Mouse (Mus musculus) c-Kit-negative CD71-positive TER-119-positive erythroid progenitor cells, embryonic 14.5 days (primary cell): ENCODE measurements around the gene Myh7.
"Not testable (repeated sequence)": the region's sequence is repeated elsewhere in the genome, so short reads cannot be mapped to it uniquely, and the experiment has no call there.

Experiments used
- DNase-seq: peaks from one replicate; pipeline ENCODE4 v3.0.0-alpha.2; 2013; ENCODE audit warnings: low read depth, low spot score

Gene Myh7

DNA sequence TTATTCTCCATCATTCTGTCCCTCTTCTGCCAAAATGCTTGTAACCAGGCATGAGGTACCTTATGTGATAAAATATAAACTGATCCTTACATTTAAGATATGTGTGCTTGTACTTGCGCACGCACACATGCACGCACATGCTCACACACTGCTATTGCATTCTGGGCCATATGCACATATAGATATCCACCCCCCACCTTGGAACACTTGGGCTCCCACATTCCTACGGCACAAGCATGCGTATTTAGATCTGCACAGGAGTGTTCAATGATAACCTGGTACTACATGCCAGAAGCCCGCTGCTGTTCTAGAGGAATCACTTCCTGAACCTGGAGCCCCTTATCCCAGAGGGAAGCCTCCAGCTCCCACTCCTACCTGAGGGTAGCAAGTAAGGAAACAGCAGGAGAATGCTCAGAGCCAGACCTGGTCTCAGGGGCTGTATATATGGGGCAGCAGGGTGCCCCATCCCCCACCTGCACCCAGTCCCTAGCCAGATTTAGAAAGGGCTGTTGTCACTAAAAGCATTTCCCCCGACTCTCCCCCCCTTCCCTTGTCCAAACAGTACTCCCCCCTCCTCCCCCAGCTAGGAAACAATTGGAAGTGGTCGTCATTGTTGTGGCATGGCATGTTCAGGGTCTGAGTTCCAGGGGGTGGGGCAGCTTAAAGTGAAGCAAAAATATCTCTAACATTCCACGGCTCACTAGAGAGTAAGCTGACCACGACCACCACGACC is at the start of gene Myh7:
Gene Myh7 (minus strand): TSS at position 491 of the 733 bp plus-strand sequence.
- DNase-seq = no peak

DNA sequence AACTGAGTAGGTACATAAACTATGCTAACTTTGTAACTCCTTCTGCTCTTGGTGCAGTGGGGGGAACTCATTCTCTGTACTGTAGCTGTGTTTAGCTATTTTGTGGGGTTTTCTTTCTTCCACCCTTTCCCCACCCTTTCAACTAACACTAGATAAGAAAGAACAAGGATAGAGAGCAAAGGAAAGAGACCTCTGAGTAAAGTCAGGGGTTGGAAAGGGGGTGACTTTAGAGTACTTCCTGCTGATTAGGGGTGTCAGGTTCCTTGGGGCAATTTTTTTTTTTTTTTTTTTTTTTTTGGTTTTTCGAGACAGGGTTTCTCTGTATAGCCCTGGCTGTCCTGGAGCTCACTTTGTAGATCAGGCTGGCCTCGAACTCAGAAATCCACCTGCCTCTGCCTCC is 49.3 kb upstream of the Myh7 start:
- DNase-seq = not testable (repeated sequence)

DNA sequence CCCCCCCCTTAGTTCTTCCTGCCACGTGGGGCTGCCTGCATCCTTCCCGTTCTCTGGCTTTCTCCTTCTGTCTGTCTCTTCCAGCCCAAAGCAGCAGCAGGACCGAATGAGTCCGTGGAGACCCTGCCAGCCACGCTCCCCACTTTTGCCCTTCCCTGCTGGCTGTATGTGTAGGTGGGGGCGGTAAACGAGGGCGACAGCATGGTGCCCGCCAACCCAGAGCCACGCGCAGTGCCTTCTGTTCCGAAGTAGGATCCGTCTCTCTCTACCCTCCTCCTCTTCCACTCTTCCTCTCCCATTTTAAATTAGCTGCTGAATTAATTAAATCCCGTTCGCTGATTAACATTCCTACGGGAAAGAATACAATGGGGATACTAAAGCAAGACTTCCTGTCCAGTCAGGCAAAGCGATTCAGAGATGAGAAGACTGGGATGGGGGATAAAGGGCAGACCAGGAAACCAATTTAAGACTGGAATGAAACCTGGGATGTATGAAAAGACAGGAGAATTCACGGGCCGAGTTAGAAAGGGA is 38.3 kb upstream of the Myh7 start:
- DNase-seq = no peak

DNA sequence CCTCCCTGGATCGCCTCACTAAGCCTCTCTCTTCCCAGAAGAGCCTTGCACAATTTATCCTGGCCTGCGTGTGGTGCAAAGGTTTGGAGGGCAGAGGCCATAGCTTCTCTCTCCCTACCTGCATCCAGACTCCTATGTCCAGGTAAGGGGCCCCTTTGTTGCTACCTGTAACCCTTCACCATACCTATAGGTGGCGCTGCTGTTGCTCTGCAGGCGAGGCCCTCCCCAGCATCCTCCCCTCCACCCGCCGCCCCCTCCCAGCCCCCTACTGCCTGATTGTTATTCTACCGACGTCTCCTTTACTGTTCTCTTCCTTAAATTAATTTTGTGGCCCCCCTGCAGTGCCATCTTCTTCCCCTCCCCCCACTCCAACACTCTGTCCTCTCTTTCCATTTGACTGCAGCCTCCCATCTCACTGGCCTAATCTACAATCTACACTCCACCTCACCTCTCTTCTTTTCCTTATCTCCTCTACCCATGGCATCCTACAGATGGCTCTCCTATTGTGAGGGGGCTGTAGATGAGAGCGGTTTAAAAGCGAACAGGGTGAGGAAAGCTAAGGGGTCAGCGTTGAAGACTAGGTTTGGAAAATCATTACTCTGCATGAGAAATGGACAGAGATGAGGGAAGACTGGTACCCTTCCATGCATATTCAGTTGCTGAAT is 34.7 kb upstream of the Myh7 start:
- no peak for DNase-seq

DNA sequence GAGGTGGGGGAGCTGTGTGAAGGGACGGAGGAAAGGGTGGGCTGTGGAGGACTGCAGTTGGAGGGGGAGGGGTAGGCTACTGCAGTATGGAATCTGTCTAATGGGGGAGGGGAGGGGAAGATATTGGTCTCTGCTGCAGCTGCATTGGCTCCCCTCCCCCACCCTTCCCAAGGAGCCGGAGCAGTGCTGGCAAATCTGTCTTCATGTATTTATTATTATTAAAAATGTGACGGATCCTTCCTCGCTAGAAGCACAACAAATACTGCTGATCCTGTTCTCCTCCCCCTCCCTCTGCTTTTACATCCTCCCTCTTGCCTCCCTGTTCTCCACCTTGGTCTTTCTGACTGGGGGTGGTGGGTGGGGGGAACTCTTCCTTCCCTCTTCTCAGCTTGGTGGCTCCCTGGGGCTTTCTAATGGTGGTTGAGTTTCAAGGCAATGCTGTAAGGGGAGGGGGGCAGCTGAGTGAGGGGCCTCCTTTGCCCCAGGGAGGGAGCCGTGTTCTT is 34.0 kb upstream of the Myh7 start:
- DNase-seq = no peak

DNA sequence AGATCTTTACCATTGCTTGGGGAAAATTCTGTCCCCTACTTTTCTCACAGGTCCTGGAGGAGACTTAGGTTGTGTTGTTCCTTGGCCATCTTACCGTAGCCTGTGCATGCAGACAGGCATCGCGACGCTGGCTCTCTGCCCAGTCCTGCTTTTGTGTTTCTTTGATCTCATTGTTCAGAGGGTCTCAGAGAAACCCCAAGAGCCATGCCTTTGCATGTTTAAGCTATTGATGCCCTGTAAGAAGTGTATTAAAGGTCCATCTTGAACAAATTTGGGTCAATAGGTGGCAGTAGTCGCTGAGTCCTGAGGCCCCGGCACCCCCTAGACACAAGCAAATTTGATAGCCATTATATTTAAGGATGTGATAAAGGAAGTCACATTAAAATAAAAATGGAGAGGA is 33.2 kb upstream of the Myh7 start:
- DNase-seq = no peak

DNA sequence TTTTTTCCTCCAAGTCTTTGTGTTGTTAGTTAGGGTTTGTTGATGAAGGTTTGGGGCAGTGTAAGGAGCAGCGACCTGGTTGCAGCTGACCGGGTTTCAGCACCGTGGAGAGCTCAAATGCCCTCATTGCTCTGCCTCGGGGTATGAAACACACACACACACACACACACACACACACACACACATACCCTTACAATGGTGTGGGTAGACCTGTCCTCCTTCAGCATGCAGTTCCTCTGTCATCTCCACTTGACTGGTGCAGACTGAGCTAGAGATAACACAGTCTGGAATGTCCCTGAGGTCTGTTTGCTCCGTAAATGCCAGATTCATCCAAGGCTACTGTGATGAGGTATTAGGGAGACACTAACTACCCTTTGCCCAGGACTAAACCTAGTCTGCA is 32.8 kb upstream of the Myh7 start:
- no peak for DNase-seq

DNA sequence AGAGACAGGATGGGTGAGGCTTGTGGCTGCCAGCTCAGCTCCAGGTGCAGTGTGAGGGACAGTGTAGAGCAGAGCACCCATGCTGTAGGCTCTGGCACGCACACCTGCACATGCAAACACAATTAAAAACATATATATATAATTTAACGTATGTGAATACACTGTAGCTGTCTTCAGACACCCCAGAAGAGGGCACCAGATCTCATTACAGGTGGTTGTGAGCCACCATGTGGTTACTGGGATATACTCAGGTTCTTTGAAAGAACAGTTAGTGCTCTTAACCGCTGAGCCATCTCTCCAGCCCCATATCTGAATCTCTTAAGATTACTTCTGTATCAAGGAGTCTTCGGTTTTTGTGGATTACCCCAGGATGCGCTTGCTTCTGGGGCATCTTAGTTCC is 31.1 kb upstream of the Myh7 start:
- no peak for DNase-seq

DNA sequence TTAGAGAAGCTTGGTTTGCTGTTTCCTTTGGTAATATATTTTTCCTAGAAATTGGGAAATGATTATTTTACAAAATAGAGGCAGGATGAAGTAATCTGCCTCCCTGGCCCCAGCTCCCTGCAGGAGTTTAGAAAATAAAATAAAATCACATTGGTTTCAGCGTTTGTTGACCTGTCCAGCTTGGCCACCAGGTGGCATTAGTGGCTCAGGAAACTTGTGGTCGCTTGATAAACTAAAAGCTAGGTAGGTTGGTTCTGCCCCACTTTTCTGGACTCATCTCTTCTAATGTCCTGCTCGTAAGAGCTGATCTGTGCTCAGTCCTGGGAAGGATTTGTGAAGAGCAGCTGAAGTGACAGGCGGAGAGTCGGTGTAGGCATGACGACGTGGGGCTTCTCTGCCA is 29.8 kb upstream of the Myh7 start:
- peak; percentile 42 for DNase-seq

DNA sequence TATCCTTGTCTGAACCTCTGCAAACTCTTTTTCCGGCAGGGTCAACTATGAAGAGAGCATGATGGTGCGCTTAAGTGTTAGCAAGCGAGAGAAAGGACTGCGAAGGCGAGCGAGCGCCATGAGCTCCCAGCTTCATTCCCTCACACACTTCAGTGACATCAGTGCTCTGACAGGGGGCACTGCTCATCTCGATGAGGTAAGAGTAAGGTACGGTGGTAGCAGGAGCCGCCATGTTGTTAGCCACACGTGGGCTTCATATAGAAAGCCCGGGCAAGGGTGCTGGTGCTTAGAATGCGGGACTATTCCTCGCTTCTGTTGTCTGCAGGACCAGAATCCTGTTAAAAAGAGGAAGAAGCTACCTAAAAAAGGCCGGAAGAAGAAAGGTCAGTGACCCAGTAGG is 28.6 kb upstream of the Myh7 start:
- no peak for DNase-seq

DNA sequence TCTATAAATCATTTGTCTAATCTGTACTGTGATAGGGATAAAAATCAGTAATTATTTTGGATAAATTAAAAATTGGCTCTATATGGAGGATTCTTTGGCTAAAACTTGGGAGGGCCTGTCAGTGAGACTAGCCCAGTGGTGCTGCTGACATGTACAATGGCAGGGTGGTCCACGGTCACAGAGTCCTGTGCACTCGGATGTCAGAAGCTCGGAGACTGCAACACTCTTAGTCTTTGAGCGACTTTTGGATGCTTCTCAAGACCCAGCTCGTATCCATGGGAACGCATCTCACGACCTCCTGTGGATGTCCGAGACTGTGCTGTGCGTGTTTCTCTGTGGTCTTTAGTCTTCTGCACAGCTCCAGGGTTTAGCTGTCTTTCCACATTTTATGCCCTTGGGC is 26.0 kb upstream of the Myh7 start:
- DNase-seq = no peak

DNA sequence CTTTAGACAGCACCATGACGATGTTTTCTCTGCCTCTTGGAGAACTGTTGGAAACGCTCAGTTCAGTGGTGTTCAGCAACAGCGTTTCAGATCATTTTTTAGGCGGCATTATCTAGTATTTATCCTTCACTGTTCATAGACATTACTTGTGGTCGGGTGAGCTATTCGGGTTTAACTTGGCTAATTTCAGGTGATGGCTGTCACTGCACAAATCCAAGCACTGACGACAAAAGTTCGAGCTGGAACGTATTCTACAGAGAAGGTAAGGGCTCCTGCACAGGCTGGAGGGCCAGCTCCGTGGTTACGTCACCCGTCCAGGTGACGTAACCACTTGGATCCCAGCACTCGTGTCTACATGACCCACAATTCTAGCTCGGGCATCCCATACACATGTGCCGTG is 22.4 kb upstream of the Myh7 start:
- DNase-seq = no peak

DNA sequence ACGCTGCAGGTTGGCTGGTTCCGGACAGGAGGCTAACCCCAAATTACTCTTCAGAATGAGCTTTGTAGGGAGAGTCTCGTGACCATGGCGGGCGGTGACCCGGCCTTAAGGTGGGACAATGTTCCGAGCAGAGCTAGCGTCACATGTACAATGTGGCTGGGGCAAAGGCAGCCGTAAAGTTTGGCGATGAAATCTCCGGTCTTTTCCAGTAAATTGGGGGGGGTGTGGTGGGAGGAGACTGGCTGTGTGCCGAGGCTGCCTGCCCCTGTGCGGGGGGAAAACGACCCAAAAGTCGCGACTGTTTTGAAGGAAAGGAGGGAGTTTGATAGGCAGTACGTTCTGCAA is 21.3 kb upstream of the Myh7 start:
- no peak for DNase-seq

DNA sequence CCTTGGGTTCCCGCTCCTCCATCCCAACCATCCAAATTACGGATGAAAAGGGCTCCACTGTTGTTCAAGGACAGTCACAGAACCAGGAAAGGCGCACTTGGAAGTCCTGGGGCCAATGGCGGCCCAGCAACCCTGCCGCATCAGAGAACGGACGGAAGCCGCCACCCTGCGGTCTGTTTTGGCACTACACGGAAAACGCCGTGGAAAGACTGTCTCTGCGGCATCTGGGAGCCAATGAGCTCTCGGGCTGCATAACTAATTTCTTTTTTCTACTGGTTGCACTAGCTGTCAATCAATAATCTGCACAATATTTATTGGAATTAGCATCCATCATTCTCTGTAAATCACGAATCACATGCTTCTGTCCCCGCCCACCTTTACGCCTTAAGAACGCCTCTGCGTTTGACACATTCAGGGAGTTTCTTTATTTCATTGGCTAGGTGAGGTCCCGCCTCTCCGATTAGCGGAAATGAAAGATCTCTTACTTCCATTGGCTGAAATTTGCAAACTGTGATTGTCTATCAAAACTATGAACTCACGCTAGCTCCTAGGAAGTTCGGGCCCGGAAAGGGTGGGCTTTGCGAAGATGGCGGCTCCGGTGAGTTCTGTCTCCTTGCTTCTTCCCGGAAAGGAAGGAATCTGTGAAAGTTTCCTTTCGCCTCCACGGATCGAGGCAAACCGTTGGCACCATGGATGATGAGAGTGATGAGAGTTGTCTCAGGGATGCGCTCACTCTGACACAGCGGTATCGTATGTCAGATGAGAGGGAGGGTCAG is 20.8 kb upstream of the Myh7 start, which contains the start of gene Ngdn:
Gene Ngdn (plus strand): TSS at position 464 of the 776 bp plus-strand sequence.
- peak; percentile 97 for DNase-seq

DNA sequence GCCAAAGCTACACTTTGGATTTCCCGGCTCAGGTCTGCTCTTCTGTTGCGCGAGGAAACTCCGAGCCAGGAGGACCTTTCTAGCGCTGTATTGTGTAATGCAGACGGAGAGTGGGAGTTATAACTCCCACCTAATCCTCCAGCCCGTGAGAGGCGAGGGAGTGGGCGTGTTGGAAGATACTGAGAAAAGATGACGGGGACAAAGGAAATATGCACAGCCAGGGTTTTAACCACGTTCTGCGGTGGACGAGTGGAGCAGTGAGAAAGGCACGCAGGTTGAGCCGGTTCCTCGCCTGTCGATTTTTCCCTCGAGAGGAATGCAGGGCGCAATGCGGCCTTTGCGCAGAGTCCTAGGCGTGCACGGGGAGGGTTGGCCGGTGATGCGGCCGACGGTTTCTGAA is 20.2 kb upstream of the Myh7 start:
- no peak for DNase-seq

DNA sequence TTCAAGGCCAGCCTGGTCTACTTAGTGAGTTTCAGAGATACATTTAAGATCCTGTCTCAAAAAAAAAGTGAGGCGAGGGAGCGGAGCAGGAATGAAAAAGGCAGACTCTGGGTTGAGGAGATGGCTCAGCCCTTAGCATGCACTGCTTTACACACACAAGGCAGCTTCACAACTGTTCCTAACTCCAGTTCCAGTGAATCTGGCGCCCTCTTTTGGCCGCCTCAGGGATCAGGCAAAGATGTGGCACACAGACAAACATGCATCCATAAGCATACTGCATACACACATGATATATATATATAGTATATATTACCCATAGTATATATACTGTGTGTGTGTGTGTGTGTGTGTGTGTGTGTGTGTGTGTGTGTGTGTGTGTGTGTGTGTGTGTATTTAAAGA is 16.7 kb upstream of the Myh7 start:
- no peak for DNase-seq

DNA sequence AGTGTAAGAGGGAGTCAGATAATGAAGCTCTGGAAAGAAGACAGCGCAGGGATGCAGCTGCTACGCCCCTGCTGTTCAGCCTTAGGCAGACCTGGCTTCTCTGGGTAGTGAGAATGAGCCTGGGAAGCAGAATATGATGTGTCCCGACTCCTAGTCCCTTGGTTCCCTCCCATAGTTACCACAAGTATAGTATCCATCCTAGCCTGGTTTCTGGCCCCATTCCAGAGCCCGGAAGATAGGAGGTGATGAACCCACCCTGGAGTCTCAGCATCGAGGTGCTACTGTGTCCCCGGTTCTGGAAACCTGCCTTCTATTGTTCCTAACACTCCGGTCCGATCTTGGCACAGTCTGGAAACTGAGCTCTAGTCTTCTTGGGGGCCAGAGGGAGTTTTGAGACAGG is 14.0 kb upstream of the Myh7 start:
- DNase-seq = no peak

DNA sequence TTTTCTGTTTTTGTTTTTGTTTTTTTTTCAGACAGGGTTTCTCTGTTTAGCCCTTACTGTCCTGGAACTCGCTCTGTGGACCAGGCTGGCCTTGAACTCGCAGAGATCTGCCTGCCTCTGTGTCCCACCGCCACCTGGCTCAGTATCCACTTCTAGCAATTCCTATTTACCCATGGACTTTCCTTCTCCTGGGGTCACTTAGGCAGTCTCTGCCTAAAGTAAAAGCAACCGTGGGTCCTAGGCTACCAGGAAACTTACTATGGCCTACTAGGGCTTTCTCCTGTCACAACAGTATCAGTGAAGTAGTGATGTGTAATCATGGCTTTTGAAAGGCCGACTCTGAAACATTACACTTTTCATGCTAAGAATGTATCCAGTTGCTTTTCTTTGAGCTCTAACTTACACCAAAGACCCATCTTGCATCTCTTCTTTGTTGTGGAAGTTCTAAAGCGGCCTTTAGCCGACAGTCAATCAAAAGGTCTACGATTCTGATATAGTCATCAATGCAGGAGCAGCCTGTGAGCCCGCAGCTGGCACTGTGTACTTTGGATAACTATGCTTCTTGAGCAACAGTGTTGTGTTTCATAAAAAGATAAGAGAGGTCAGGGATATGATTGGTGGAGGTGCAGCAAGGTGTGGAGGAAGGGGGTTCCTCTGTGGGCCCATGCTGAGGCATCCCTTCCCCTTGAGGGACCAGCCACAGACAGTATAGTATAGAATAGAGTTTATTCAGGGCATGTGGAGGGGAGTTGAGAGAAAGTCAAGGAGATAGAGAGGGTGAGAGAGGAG is 12.9 kb upstream of the Myh7 start:
- no peak for DNase-seq

DNA sequence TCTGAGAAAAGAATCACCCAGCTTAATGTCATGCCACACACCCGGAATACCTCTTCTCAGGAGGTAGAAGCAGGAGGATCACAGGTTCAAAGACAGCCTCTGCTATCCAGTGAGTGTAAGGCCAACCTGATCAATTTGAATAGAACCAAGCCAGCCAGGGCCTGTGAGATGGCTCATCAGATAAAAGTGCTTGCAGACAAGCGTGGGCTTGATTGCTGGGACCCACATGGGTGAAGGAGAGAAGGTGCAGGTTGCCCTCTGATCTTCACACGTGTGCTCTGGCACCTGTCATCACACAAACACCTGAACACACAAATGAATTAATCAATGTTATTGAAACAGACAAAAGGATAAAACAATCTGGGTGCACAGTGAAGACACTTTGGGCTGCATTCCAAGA is 12.1 kb upstream of the Myh7 start:
- DNase-seq = no peak

DNA sequence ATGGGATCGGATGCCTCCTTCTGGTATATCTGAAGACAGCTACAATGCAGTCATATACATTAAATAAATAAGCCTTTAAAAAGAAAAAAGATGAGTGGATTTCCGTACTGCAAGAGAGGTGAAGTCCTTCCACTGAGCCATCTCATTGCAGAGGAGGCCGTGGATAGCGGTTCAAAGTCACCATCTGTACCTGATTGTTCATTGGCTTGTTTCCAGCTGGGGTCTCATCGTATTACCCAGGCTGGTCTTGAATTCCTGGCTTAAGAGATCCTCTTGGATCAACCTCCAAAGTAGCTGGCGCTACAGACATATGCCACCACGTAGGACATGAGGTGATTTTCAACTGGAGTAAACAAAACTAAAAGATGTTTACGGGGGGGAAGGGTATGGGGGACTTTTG is 11.5 kb upstream of the Myh7 start:
- DNase-seq = no peak

DNA sequence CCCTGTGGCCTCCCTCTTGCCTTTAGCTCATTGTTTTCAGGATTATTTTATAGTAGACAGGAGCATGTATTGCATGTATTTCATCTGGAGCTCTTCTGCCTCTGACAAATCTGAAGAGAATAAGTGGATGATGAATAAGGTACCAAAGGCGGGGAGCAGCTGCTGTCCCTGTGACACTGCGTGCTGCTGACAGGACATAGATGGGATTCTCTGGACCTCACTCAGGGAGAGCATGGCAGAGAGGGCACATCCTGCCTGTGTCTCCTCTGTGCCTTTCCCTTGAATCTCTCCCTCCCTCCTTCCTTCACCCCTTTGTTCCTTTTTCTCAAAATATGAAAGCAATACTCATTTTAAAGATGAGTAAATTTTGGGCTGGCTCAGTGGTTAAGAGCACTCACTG is 11.1 kb upstream of the Myh7 start:
- DNase-seq = no peak
